Mouse (Mus musculus) layer of hippocampus, adult 11-12 months (tissue): ENCODE results near the gene Otud7a.

Experiments used
- DNase-seq: peaks from one replicate; pipeline ENCODE4 v3.0.0; 2022; ENCODE audit warnings: low spot score

Otud7a gene

GRCm38 (mm10) chr7:63774291-63774690 is 329.7 kb downstream of the Otud7a start:
- DNase-seq, result no peak

GRCm38 (mm10) chr7:63777328-63777727 is 332.8 kb downstream of the Otud7a start:
- no peak for DNase-seq

- no peak for DNase-seq
Measured at GRCm38 (mm10) chr7:63780821-63781220, 336.3 kb downstream of the Otud7a start.

GRCm38 (mm10) chr7:63789743-63790142 is 345.2 kb downstream of the Otud7a start:
- DNase-seq, result no peak

- no peak for DNase-seq
Measured at GRCm38 (mm10) chr7:63796001-63796632, 351.6 kb downstream of the Otud7a start.

GRCm38 (mm10) chr7:63798446-63798845 is 353.9 kb downstream of the Otud7a start:
- DNase-seq, result no peak

- no peak for DNase-seq
Measured at GRCm38 (mm10) chr7:63799304-63799703, 354.8 kb downstream of the Otud7a start.

GRCm38 (mm10) chr7:63802751-63803150 is 358.2 kb downstream of the Otud7a start:
- DNase-seq, result no peak
